Mouse (Mus musculus) olfactory bulb, adult 2 months (tissue): ENCODE results near the gene Gm5148.

Experiments
- CTCF ChIP-seq: fragments of 200-500 bp; IDR thresholded peaks from 2 replicates; pipeline ENCODE4 v1.5.1; 2012; ENCODE audit warnings: low read depth, mild to moderate bottlenecking, low read length, moderate library complexity; ENCODE audit not compliant: insufficient read depth
- POLR2A ChIP-seq: fragments of 200-500 bp; IDR thresholded peaks from 2 replicates; pipeline ENCODE4 v1.6.1; 2012; ENCODE audit warnings: mild to moderate bottlenecking, low read depth, low read length, moderate library complexity; ENCODE audit not compliant: insufficient read depth

DNA sequence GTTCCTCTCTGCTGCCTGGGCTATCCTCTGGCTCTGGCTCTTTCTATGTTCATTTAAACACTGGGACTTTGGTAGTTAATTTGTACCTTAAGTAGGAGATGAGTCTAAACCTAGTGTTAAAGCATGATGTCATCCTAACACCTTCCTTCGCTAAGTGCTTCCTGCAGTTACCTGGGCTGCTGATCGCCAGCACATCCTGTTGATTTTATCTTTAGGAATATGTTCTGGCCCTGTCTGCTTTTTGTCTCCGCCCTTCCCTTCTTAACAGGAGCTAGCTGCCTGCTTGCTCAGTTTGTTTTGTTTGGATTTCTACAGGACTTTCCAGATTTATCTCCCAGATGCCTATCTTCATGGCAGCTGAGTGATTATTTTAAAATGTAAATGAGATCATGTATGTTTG is 28.9 kb upstream of the Gm5148 start:
- TF ChIP-seq CTCF = no peak
- TF ChIP-seq POLR2A = no peak
